Mouse (Mus musculus) C2C12 (cell line): Measurements from ENCODE around the gene Tedc2.

Source experiments
- CEBPB ChIP-seq: IDR thresholded peaks from one replicate; pipeline ENCODE4 v1.6.1; 2011; ENCODE audit warnings: low read depth, mild to moderate bottlenecking, control low read depth, moderate library complexity
- CTCF ChIP-seq: IDR thresholded peaks from one replicate; pipeline ENCODE4 v1.5.1; 2011; ENCODE audit not compliant: control insufficient read depth, insufficient read depth, insufficient read length
- FOSL1 ChIP-seq: IDR thresholded peaks from one replicate; pipeline ENCODE4 v1.8.0; 2011; ENCODE audit warnings: mild to moderate bottlenecking, low read length; ENCODE audit not compliant: poor library complexity, insufficient read depth, severe bottlenecking
- MAX ChIP-seq: IDR thresholded peaks from one replicate; pipeline ENCODE4 v1.6.1; 2011; ENCODE audit warnings: mild to moderate bottlenecking, control low read depth
- MYOD1 ChIP-seq: IDR thresholded peaks from one replicate; pipeline ENCODE4 v1.6.1; 2011; ENCODE audit warnings: low read depth; ENCODE audit not compliant: control insufficient read depth, insufficient read length
- MYOG ChIP-seq: IDR thresholded peaks from one replicate; pipeline ENCODE4 v1.6.1; 2011; ENCODE audit not compliant: control insufficient read depth, insufficient read length; ENCODE audit errors: extremely low read depth

DNA sequence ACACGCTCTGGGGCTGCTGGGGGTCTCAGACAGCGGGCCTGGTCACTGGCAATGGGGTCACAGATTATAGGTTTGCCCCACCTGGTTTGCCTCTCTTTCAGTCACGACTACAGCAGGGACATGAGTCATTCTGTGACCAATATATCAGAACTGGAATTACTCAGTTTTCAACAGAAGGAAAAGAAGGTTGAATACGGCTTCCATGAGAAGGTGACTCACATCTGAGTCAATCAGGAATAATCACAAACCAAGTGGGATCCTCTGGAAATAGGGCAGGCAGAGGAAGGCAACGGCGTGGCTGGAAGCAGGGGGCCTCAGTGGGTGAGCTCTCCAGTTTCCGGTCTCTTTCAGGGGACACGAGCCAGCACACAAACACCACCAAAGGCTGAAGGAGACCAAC is 23.4 kb upstream of the Tedc2 start:
- TF ChIP-seq CTCF (no peak), MYOD1 (peak; percentile 2), FOSL1 (peak; percentile 98), MAX (no peak), MYOG (no peak), CEBPB (no peak)
